Mouse (Mus musculus) hindbrain, embryonic 11.5 days (tissue): ENCODE measurements around the gene Gm9999. TPM values are rescaled to one million over a fixed set of nuclear protein-coding genes. Genes with fewer than 3 reads are reported as not detected.

ENCODE experiments used
- ATAC-seq: fragments of 200-750 bp; cut with Nextera tagmentation; 2 replicates; pipeline ENCODE4 v1.8.0; 2017; ENCODE audit warnings: mild to moderate bottlenecking, moderate TSS enrichment, moderate library complexity; ENCODE audit not compliant: low FRiP score
- DNase-seq: peaks from one replicate; pipeline ENCODE4 v3.0.0-alpha.2; 2015; ENCODE audit warnings: low spot score
- H3K27ac ChIP-seq: fragments of 300-500 bp; sonication (generic); 2 replicates; pipeline ENCODE4 v1.5.1; 2014; ENCODE audit warnings: mild to moderate bottlenecking, low read depth, low read length
- H3K27me3 ChIP-seq: fragments of 300-500 bp; sonication (generic); 2 replicates; pipeline ENCODE4 v1.6.1; 2014; ENCODE audit warnings: mild to moderate bottlenecking, low read length, moderate library complexity, mixed read lengths; ENCODE audit not compliant: control insufficient read depth, insufficient read depth
- H3K36me3 ChIP-seq: fragments of 300-500 bp; sonication (generic); 2 replicates; pipeline ENCODE4 v1.6.1; 2014; ENCODE audit warnings: mild to moderate bottlenecking, low read length, moderate library complexity, mixed read lengths; ENCODE audit not compliant: control insufficient read depth, insufficient read depth
- H3K4me1 ChIP-seq: fragments of 300-500 bp; sonication (generic); replicated peaks from 2 replicates; pipeline ENCODE4 v1.6.1; 2014; ENCODE audit warnings: low read length, mixed read lengths; ENCODE audit not compliant: control insufficient read depth, insufficient read depth
- H3K4me2 ChIP-seq: fragments of 300-500 bp; sonication (generic); replicated peaks from 2 replicates; pipeline ENCODE4 v1.6.1; 2014; ENCODE audit warnings: mild to moderate bottlenecking, low read depth, low read length
- H3K4me3 ChIP-seq: fragments of 300-500 bp; sonication (generic); 2 replicates; pipeline ENCODE4 v1.5.1; 2014; ENCODE audit warnings: low read depth, low read length
- H3K9ac ChIP-seq: fragments of 300-500 bp; sonication (generic); 2 replicates; pipeline ENCODE4 v1.6.1; 2014; ENCODE audit warnings: low read depth, low read length
- H3K9me3 ChIP-seq: fragments of 300-500 bp; sonication (generic); 2 replicates; pipeline ENCODE4 v1.6.1; 2016; ENCODE audit warnings: low read length; ENCODE audit not compliant: control insufficient read depth
- WGBS: fragments of 180-500 bp; shearing (Covaris S2); extraction: QIAGEN DNeasy Blood & Tissue Kit; methylation state at CpG from one replicate; pipeline ENCODE4 v1.1.7; 2014; 5-methylcytosine and 5-hydroxymethylcytosine counted together
- polyA plus RNA-seq: library from polyadenylated mRNA; unstranded; fragments of >200 nt; fragmentation: Nextera tagmentation; extraction: Ambion mirVana; gene quantifications from 2 replicates; pipeline ENCODE4 v1.2.1, GENCODE M21; 2014

Gm9999 gene
- polyA plus RNA-seq, 1 experiment from 2014 or later, result not detected

- Histone ChIP-seq H3K9me3 (no peaks in the 10 kb centered on the region), H3K4me1 (no peaks in the 10 kb centered on the region), H3K4me2 (no peak overlapping the region), H3K4me3 (no peak overlapping the region), H3K27me3 (no peaks in the 10 kb centered on the region), H3K27ac (no peak overlapping the region), H3K9ac (no peak overlapping the region), H3K36me3 (no peaks in the 10 kb centered on the region)
- no peak for DNase-seq
- WGBS, result 33% methylated on average over 3 of the region's 3 CpGs
- no peak for ATAC-seq
Observed at GRCm38 (mm10) chr7:47003411-47004115, 20.2 kb downstream of the Gm9999 start.

GRCm38 (mm10) chr7:47007109-47007780 lies 23.9 kb downstream of the Gm9999 start:
- no peak for DNase-seq
- Histone ChIP-seq H3K27me3 (no peaks in the 10 kb centered on the region), H3K36me3 (no peaks in the 10 kb centered on the region), H3K4me3 (peak overlapping the region; percentile 74), H3K4me2 (peak overlapping the region; percentile 64), H3K4me1 (no peaks in the 10 kb centered on the region), H3K9ac (peak overlapping the region; percentile 68), H3K27ac (peak overlapping the region; percentile 75; the same call in 1 of the 2 replicates), H3K9me3 (no peaks in the 10 kb centered on the region)
- WGBS, result 25% methylated on average over 21 of the region's 21 CpGs
- no peak for ATAC-seq

- H3K4me3 ChIP-seq, result peak overlapping the region; percentile 74
- H3K4me1 ChIP-seq, result no peaks in the 10 kb centered on the region
- H3K27ac ChIP-seq, result peak overlapping the region; percentile 75
- DNase-seq (no peak), ATAC-seq (peak; percentile 72)
- WGBS, result 0% methylated on average over 25 of the region's 25 CpGs
- no peaks in the 10 kb centered on the region for H3K9me3 ChIP-seq
- no peaks in the 10 kb centered on the region for H3K27me3 ChIP-seq
- peak overlapping the region; percentile 64 for H3K4me2 ChIP-seq
- H3K36me3 ChIP-seq, result no peaks in the 10 kb centered on the region
- H3K9ac ChIP-seq, result peak overlapping the region; percentile 68
Observed at GRCm38 (mm10) chr7:47007818-47008167, 24.4 kb downstream of the Gm9999 start.

- 1% methylated on average over 54 of the region's 57 CpGs for WGBS
- ATAC-seq (peak; percentile 97), DNase-seq (peak; percentile 95)
- Histone ChIP-seq H3K36me3 (no peaks in the 10 kb centered on the region), H3K4me1 (no peaks in the 10 kb centered on the region), H3K27me3 (no peaks in the 10 kb centered on the region), H3K9me3 (no peaks in the 10 kb centered on the region), H3K27ac (peak within 1 kb of the TSS; percentile 75), H3K9ac (peak within 1 kb of the TSS; percentile 68), H3K4me2 (peak within 1 kb of the TSS; percentile 64), H3K4me3 (peak within 1 kb of the TSS; percentile 74)
Observed at GRCm38 (mm10) chr7:47008168-47008993, 25.0 kb downstream of the Gm9999 start, which contains the start of gene Spty2d1. Gene Spty2d1 (minus strand): TSS chr7:47008411.

- no peaks in the 10 kb centered on the region for H3K9me3 ChIP-seq
- no peaks in the 10 kb centered on the region for H3K36me3 ChIP-seq
- no peak overlapping the region for H3K9ac ChIP-seq
- DNase-seq (no peak), ATAC-seq (no peak)
- WGBS, result 52% methylated on average over 9 of the region's 9 CpGs
- H3K4me3 ChIP-seq, result no peak overlapping the region
- H3K4me1 ChIP-seq, result 0 out of 2 replicates have a peak, but pooled peaks cover 2% of the 10 kb centered on the region
- H3K27ac ChIP-seq, result no peak overlapping the region
- H3K4me2 ChIP-seq, result no peak overlapping the region
- no peaks in the 10 kb centered on the region for H3K27me3 ChIP-seq
Observed at GRCm38 (mm10) chr7:47013131-47013767, 29.9 kb downstream of the Gm9999 start.

GRCm38 (mm10) chr7:47014564-47015389 lies 31.4 kb downstream of the Gm9999 start:
- DNase-seq (no peak), ATAC-seq (no peak)
- Histone ChIP-seq H3K4me3 (no peak overlapping the region), H3K9me3 (no peaks in the 10 kb centered on the region), H3K27me3 (no peaks in the 10 kb centered on the region), H3K27ac (no peak overlapping the region), H3K9ac (no peak overlapping the region), H3K4me1 (0 out of 2 replicates have a peak, but pooled peaks cover 2% of the 10 kb centered on the region), H3K36me3 (no peaks in the 10 kb centered on the region), H3K4me2 (no peak overlapping the region)
- WGBS, result 58% methylated on average over 10 of the region's 11 CpGs

GRCm38 (mm10) chr7:47015390-47016065 lies 32.1 kb downstream of the Gm9999 start:
- 12% methylated on average over 6 of the region's 6 CpGs for WGBS
- 0 out of 2 replicates have a peak overlapping the region, but pooled peaks have one; percentile 24 for H3K9ac ChIP-seq

More at GRCm38 (mm10) chr7:47015390-47016065, 32.1 kb downstream of the Gm9999 start:
- ATAC-seq (peak; percentile 92), DNase-seq (peak; percentile 82)
- Histone ChIP-seq H3K4me1 (0 out of 2 replicates have a peak, but pooled peaks cover 2% of the 10 kb centered on the region), H3K9me3 (no peaks in the 10 kb centered on the region), H3K4me2 (peak overlapping the region; percentile 29; the same call in 1 of the 2 replicates), H3K36me3 (no peaks in the 10 kb centered on the region), H3K4me3 (no peak overlapping the region), H3K27me3 (no peaks in the 10 kb centered on the region), H3K27ac (0 out of 2 replicates have a peak overlapping the region, but pooled peaks have one; percentile 6)
